Mouse (Mus musculus) ovary, adult 2 months (tissue): ENCODE results near the gene Sike1. TPM values are rescaled to one million over a fixed set of nuclear protein-coding genes. Genes with fewer than 3 reads are reported as not detected.

Experiments
- polyA plus RNA-seq: library from polyadenylated mRNA; depleted of rRNA; stranded (reverse); fragments of >200 nt; gene quantifications from 2 replicates; pipeline ENCODE4 v1.2.3, GENCODE M21; 2012; rRNA removed

Sike1 gene
- 21.1 and 30.8 TPM in 2 replicates for polyA plus RNA-seq

GRCm38 (mm10) chr3:102995605-102996321 is at the start of gene Sike1:
Gene Sike1, plus strand, starts transcription at chr3:102995708.

DNA sequence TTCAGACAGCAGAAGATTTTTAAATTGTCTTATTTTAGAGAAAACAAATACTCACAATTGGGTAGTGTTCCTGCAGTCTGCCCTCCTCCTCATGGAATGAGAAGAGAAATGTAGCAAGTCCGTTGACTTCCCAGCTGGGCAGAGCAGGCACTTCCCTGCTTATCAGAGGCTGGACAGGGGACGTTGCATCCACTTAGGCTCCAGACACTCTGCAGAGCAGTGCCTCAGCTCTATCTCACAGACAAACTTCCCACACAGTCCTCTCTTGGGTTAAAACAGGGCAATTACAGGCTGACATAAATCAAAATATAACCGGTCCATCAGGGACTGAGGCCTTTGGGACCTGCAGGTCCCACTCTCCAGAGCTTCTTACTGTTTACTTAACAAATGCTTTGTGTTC is 31.5 kb upstream of the Sike1 start, which contains the start of gene Nr1h5:
Gene Nr1h5, minus strand, starts transcription at position 101 of the 400 bp plus-strand sequence.

GRCm38 (mm10) chr3:103020249-103020942 is 24.9 kb downstream of the Sike1 start, which contains the start of gene Csde1:
Gene Csde1, plus strand, starts transcription at chr3:103020426.

Other genes starting within 250 kb of the Sike1 start
- not detected in 2 replicates for gene Tshb, start 213.0 kb upstream of the Sike1 start, polyA plus RNA-seq
- gene Sycp1, start 59.6 kb upstream of the Sike1 start, polyA plus RNA-seq, result 0.37 TPM in 1 of 2 replicates, not detected in the other
- gene Nr1h5, start 31.6 kb upstream of the Sike1 start, polyA plus RNA-seq, result 0.09 and 0.11 TPM in 2 replicates
- gene Csde1, start 24.7 kb downstream of the Sike1 start, polyA plus RNA-seq, result 13.0 and 18.6 TPM in 2 replicates
- 13.6 and 20.3 TPM in 2 replicates for gene Nras, start 62.6 kb downstream of the Sike1 start, polyA plus RNA-seq
- 0.33 TPM in 1 of 2 replicates, not detected in the other for gene Ampd1, start 78.3 kb downstream of the Sike1 start, polyA plus RNA-seq
- gene Dennd2c, start 106.9 kb downstream of the Sike1 start, polyA plus RNA-seq, result 0.73 and 0.92 TPM in 2 replicates
- 21.0 and 21.4 TPM in 2 replicates for gene Bcas2, start 175.9 kb downstream of the Sike1 start, polyA plus RNA-seq